12 mouse cellular contexts compared by ENCODE assay signal in genomic region chr11:86585598-86585984, GRCm38 (mm10). TPM values are rescaled to one million over a fixed set of nuclear protein-coding genes. Genes with fewer than 3 reads are reported as not detected.
DNase-seq lines count a peak whose midpoint lies in the region; ATAC-seq lines count a peak whose summit lies in the region.
"Had no signal": no experiment of that assay in that cellular context is flagged by ENCODE, and none has a peak within 500 bp of the region (broad histone marks: within the 10 kb centered on the region; RNA-seq: fewer than 3 reads in every experiment).

No protein-coding gene starts in this region.

- peak overlapping the region; percentile 19 for H3K4me3 ChIP-seq in erythroblast, embryonic 14.5 days (replicated peaks)
- H3K4me3 ChIP-seq in limb, embryonic 12.5 days (replicated peaks) = no peak overlapping the region
- no peak overlapping the region for H3K4me3 ChIP-seq in limb, embryonic 10.5 days
- H3K4me3 ChIP-seq in brown adipose tissue, adult 24 weeks (ENCODE audit: insufficient read depth, low read depth, low read length) = peak overlapping the region; percentile 58
- peak overlapping the region; percentile 59 for H3K4me3 ChIP-seq in liver, embryonic 13.5 days (replicated peaks)
- no peak overlapping the region for H3K4me3 ChIP-seq in forebrain, embryonic 11.5 days (ENCODE audit: low read depth, low read length)
- H3K4me3 ChIP-seq: midbrain, embryonic 12.5 days had no signal

- H3K36me3 ChIP-seq in erythroblast, embryonic 14.5 days (ENCODE audit: control insufficient read depth) = peaks cover 54% of the 10 kb centered on the region
- no peaks in the 10 kb centered on the region for H3K36me3 ChIP-seq in limb, embryonic 12.5 days
- peaks cover 9% of the 10 kb centered on the region for H3K36me3 ChIP-seq in limb, embryonic 10.5 days
- peaks cover 16% of the 10 kb centered on the region; the same call in 1 of the 2 replicates for H3K36me3 ChIP-seq in liver, embryonic 13.5 days
- no peaks in the 10 kb centered on the region for H3K36me3 ChIP-seq in forebrain, embryonic 11.5 days (ENCODE audit: control insufficient read depth, insufficient read depth, low read length)
- H3K36me3 ChIP-seq: hindbrain, embryonic 15.5 days had no signal

- WGBS in limb, embryonic 12.5 days = 55% methylated on average over 3 of the region's 3 CpGs
- 62% methylated on average over 3 of the region's 3 CpGs for WGBS in limb, embryonic 10.5 days
- whole genome bisulfite sequencing in liver, embryonic 13.5 days (ENCODE audit: insufficient replicate concordance) = 9% methylated on average over 3 of the region's 3 CpGs
- 39% methylated on average over 3 of the region's 3 CpGs for WGBS in forebrain, embryonic 11.5 days

- no peak for ATAC-seq in erythroblast, adult 5-6 weeks (replicated peaks; ENCODE audit: low FRiP score, poor library complexity, severe bottlenecking)
- ATAC-seq in limb, embryonic 12.5 days (ENCODE audit: insufficient number of reproducible peaks, insufficient read depth, low FRiP score, low TSS enrichment, low read depth) = no peak
- ATAC-seq in liver, embryonic 13.5 days (ENCODE audit: low read depth) = no peak
- ATAC-seq in forebrain, embryonic 11.5 days (replicated peaks; ENCODE audit: low FRiP score) = no peak

- no peak overlapping the region for H3K4me2 ChIP-seq in limb, embryonic 12.5 days
- H3K4me2 ChIP-seq in liver, embryonic 13.5 days = peak overlapping the region; percentile 66
- no peak overlapping the region for H3K4me2 ChIP-seq in forebrain, embryonic 11.5 days (ENCODE audit: low read depth, low read length, severe bottlenecking)
- H3K4me2 ChIP-seq: midbrain, embryonic 12.5 days had no signal

- H3K27me3 ChIP-seq in erythroblast, embryonic 14.5 days (ENCODE audit: control insufficient read depth) = no peaks in the 10 kb centered on the region
- no peaks in the 10 kb centered on the region for H3K27me3 ChIP-seq in limb, embryonic 12.5 days
- no peaks in the 10 kb centered on the region for H3K27me3 ChIP-seq in limb, embryonic 10.5 days (ENCODE audit: low read depth, poor library complexity, severe bottlenecking)
- H3K27me3 ChIP-seq in liver, embryonic 13.5 days = no peaks in the 10 kb centered on the region
- no peaks in the 10 kb centered on the region for H3K27me3 ChIP-seq in forebrain, embryonic 11.5 days (ENCODE audit: control insufficient read depth, insufficient read depth, low read length)
- H3K27me3 ChIP-seq: hindbrain, embryonic 15.5 days; midbrain, embryonic 12.5 days had no signal

- DNase-seq in limb, embryonic 10.5 days (ENCODE audit: low spot score) = no peak
- DNase-seq in liver, embryonic 13.5 days = no peak
- no peak for DNase-seq in urinary bladder, adult 18-20 months (ENCODE audit: low spot score in 2 of 2)
- no peak for DNase-seq in forebrain, embryonic 11.5 days (ENCODE audit: low spot score)
- DNase-seq: adrenal gland, postnatal 10 days; right cerebral cortex, adult 18-20 months had no signal

- peaks cover 69% of the 10 kb centered on the region for H3K4me1 ChIP-seq in erythroblast, embryonic 14.5 days (ENCODE audit: control insufficient read depth)
- peaks cover 16% of the 10 kb centered on the region for H3K4me1 ChIP-seq in limb, embryonic 12.5 days (replicated peaks)
- peaks cover 19% of the 10 kb centered on the region for H3K4me1 ChIP-seq in limb, embryonic 10.5 days
- H3K4me1 ChIP-seq in brown adipose tissue, adult 24 weeks (ENCODE audit: control insufficient read depth, insufficient read depth, insufficient read length, low read length) = peaks cover under 1% of the 10 kb centered on the region
- peaks cover 83% of the 10 kb centered on the region for H3K4me1 ChIP-seq in liver, embryonic 13.5 days (replicated peaks)
- H3K4me1 ChIP-seq in forebrain, embryonic 11.5 days (replicated peaks; ENCODE audit: control insufficient read depth, insufficient read depth, low read length) = no peaks in the 10 kb centered on the region

- H3K9ac ChIP-seq in limb, embryonic 12.5 days (replicated peaks) = peak overlapping the region; percentile 34; the same call in 1 of the 2 replicates
- H3K9ac ChIP-seq in liver, embryonic 13.5 days = peak overlapping the region; percentile 75
- no peak overlapping the region for H3K9ac ChIP-seq in forebrain, embryonic 11.5 days (ENCODE audit: low read length)
- H3K9ac ChIP-seq: hindbrain, embryonic 15.5 days had no signal

- no peaks in the 10 kb centered on the region for H3K9me3 ChIP-seq in erythroblast, embryonic 14.5 days (ENCODE audit: control insufficient read depth, low read length)
- no peaks in the 10 kb centered on the region for H3K9me3 ChIP-seq in limb, embryonic 12.5 days
- no peaks in the 10 kb centered on the region for H3K9me3 ChIP-seq in limb, embryonic 10.5 days (replicated peaks)
- H3K9me3 ChIP-seq in liver, embryonic 13.5 days (replicated peaks) = no peaks in the 10 kb centered on the region
- no peaks in the 10 kb centered on the region for H3K9me3 ChIP-seq in forebrain, embryonic 11.5 days (ENCODE audit: control insufficient read depth, low read length)
- H3K9me3 ChIP-seq: hindbrain, embryonic 15.5 days; midbrain, embryonic 12.5 days had no signal

- H3K27ac ChIP-seq in limb, embryonic 12.5 days = no peak overlapping the region
- H3K27ac ChIP-seq in limb, embryonic 10.5 days = no peak overlapping the region
- H3K27ac ChIP-seq in brown adipose tissue, adult 24 weeks (replicated peaks; ENCODE audit: low read depth, low read length) = peak overlapping the region; percentile 89
- H3K27ac ChIP-seq in liver, embryonic 13.5 days = peak overlapping the region; percentile 72
- no peak overlapping the region for H3K27ac ChIP-seq in forebrain, embryonic 11.5 days (ENCODE audit: low read depth, low read length)
- H3K27ac ChIP-seq: hindbrain, embryonic 15.5 days; midbrain, embryonic 12.5 days had no signal

RNA-seq across cellular contexts. Expression of gene Tubd1, which starts 40.8 kb away (rescaled TPM):
- polyA plus RNA-seq in erythroblast, embryonic 14.5 days (2012) = 0.02 and 0.09 TPM in 2 replicates
- 0.77 and 8.8 TPM in 2 replicates for total RNA-seq in erythroblast, adult 5-6 weeks (2015; ENCODE audit: low replicate concordance)
- total RNA-seq in erythroblast, adult 5-6 weeks (2017; ENCODE audit: low replicate concordance) = 2.6 and 5.4 TPM in 2 replicates
- polyA plus RNA-seq in limb, embryonic 12.5 days (2016; fragmentation: Nextera tagmentation; extraction: Ambion mirVana) = 9.8 and 11.5 TPM in 2 replicates
- polyA plus RNA-seq in limb, embryonic 10.5 days (2016; fragmentation: Nextera tagmentation; extraction: Ambion mirVana) = 9.8 and 10.8 TPM in 2 replicates
- 7.5 and 9.3 TPM in 2 replicates for polyA plus RNA-seq in brown adipose tissue, adult 24 weeks (2012; ENCODE audit: insufficient read depth, insufficient read length, missing spikeins)
- 13.2 and 13.6 TPM in 2 replicates for polyA plus RNA-seq in liver, embryonic 13.5 days (2015; fragmentation: Nextera tagmentation; extraction: Ambion mirVana)
- polyA plus RNA-seq in forebrain, embryonic 11.5 days (2014; fragmentation: Nextera tagmentation; extraction: Ambion mirVana) = 13.9 TPM in 2 replicates

RNA-seq across cellular contexts. Expression of gene Rps6kb1, which starts 41.0 kb away (rescaled TPM):
- polyA plus RNA-seq in erythroblast, embryonic 14.5 days (2012) = 0.57 and 1.4 TPM in 2 replicates
- total RNA-seq in erythroblast, adult 5-6 weeks (2015; ENCODE audit: low replicate concordance) = 7.5 and 12.7 TPM in 2 replicates
- total RNA-seq in erythroblast, adult 5-6 weeks (2017; ENCODE audit: low replicate concordance) = 20.2 and 24.7 TPM in 2 replicates
- 78.3 and 83.8 TPM in 2 replicates for polyA plus RNA-seq in limb, embryonic 12.5 days (2016; fragmentation: Nextera tagmentation; extraction: Ambion mirVana)
- 47.3 and 64.3 TPM in 2 replicates for polyA plus RNA-seq in limb, embryonic 10.5 days (2016; fragmentation: Nextera tagmentation; extraction: Ambion mirVana)
- 42.7 and 44.0 TPM in 2 replicates for polyA plus RNA-seq in brown adipose tissue, adult 24 weeks (2012; ENCODE audit: insufficient read depth, insufficient read length, missing spikeins)
- polyA plus RNA-seq in liver, embryonic 13.5 days (2015; fragmentation: Nextera tagmentation; extraction: Ambion mirVana) = 30.5 and 34.4 TPM in 2 replicates
- polyA plus RNA-seq in forebrain, embryonic 11.5 days (2014; fragmentation: Nextera tagmentation; extraction: Ambion mirVana) = 62.2 and 66.4 TPM in 2 replicates

Comparison
In these comparisons a context has a peak if more than half of its experiments do, and no peak if none do; other contexts are left out.
1. H3K4me3 ChIP-seq: peak in erythroblast, embryonic 14.5 days (single experiment), brown adipose tissue, adult 24 weeks (single experiment) and liver, embryonic 13.5 days (single experiment); none in limb, embryonic 12.5 days (single experiment), limb, embryonic 10.5 days (single experiment) and forebrain, embryonic 11.5 days (single experiment).
2. H3K27ac ChIP-seq: peak in brown adipose tissue, adult 24 weeks (single experiment) and liver, embryonic 13.5 days (single experiment); none in limb, embryonic 12.5 days (single experiment), limb, embryonic 10.5 days (single experiment) and forebrain, embryonic 11.5 days (single experiment).
3. RNA of gene Rps6kb1, which starts 41.0 kb away (polyA plus RNA-seq): 78.3 to 83.8 TPM in limb, embryonic 12.5 days, 62.2 to 66.4 TPM in forebrain, embryonic 11.5 days, 47.3 to 64.3 TPM in limb, embryonic 10.5 days, 42.7 to 44.0 TPM in brown adipose tissue, adult 24 weeks and 30.5 to 34.4 TPM in liver, embryonic 13.5 days; 0.57 to 1.4 TPM in erythroblast, embryonic 14.5 days; every median in the first group is over 10 times any median in the second.